Mouse (Mus musculus) bone marrow macrophage, adult 2 months (primary cell): ENCODE data around the gene Triap1.

Experiments used
- CTCF ChIP-seq: IDR thresholded peaks from 2 replicates; pipeline ENCODE4 v1.5.1; 2012; ENCODE audit warnings: low read depth, mild to moderate bottlenecking, low read length, moderate library complexity
- POLR2A ChIP-seq: IDR thresholded peaks from 2 replicates; pipeline ENCODE4 v1.6.1; 2012; ENCODE audit warnings: mild to moderate bottlenecking, low read depth, low read length, borderline replicate concordance

DNA sequence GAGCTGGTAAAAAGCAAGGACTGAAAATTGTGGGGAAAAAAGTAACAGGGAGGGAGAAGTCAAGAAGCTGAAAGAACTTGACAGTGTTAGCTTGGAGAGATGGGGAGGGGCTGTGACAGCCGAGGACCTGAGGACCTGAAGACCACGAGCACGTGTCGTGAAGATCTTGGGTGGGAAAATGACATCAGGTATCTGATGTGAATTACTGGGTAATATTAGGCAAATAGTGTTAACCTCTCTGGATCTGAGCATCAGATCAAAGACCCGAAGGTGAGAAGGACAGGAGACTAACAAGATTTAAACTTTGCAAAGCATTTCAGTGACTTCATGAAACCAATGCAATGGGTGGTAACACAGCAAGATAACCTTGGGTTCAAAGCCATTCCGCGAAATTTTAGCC, 1.0 kb upstream of the Triap1 start:
- no peak for TF ChIP-seq POLR2A
- TF ChIP-seq CTCF, result no peak
